Mouse (Mus musculus) forebrain, embryonic 16.5 days (tissue): ENCODE data around the gene Sart3. TPM values are rescaled to one million over a fixed set of nuclear protein-coding genes. Genes with fewer than 3 reads are reported as not detected.

Source experiments
- ATAC-seq: fragments of 200-750 bp; cut with Nextera tagmentation; 2 replicates; pipeline ENCODE4 v1.8.0; 2017; ENCODE audit warnings: mild to moderate bottlenecking, moderate library complexity
- H3K27ac ChIP-seq: fragments of 300-500 bp; sonication (generic); 2 replicates; pipeline ENCODE4 v1.5.1; 2014; ENCODE audit warnings: low read length, control low read depth
- H3K27me3 ChIP-seq: fragments of 300-500 bp; sonication (generic); replicated peaks from 2 replicates; pipeline ENCODE4 v1.6.1; 2014; ENCODE audit warnings: low read length; ENCODE audit not compliant: control insufficient read depth, insufficient read depth
- H3K36me3 ChIP-seq: fragments of 300-500 bp; sonication (generic); 2 replicates; pipeline ENCODE4 v1.6.1; 2014; ENCODE audit not compliant: control insufficient read depth, insufficient read depth
- H3K4me1 ChIP-seq: fragments of 300-500 bp; sonication (generic); replicated peaks from 2 replicates; pipeline ENCODE4 v1.6.1; 2014; ENCODE audit warnings: low read length; ENCODE audit not compliant: control insufficient read depth, insufficient read depth
- H3K4me2 ChIP-seq: fragments of 300-500 bp; sonication (generic); 2 replicates; pipeline ENCODE4 v1.6.1; 2014; ENCODE audit warnings: mild to moderate bottlenecking, low read length, control low read depth
- H3K4me3 ChIP-seq: fragments of 300-500 bp; sonication (generic); replicated peaks from 2 replicates; pipeline ENCODE4 v1.5.1; 2014; ENCODE audit warnings: mild to moderate bottlenecking, low read length, control low read depth
- H3K9ac ChIP-seq: fragments of 300-500 bp; sonication (generic); replicated peaks from 2 replicates; pipeline ENCODE4 v1.6.1; 2014; ENCODE audit warnings: low read depth, low read length, control low read depth
- H3K9me3 ChIP-seq: fragments of 300-500 bp; sonication (generic); 2 replicates; pipeline ENCODE4 v1.6.1; 2016; ENCODE audit warnings: low read length; ENCODE audit not compliant: control insufficient read depth
- WGBS: fragments of 180-500 bp; shearing (Covaris S2); extraction: QIAGEN DNeasy Blood & Tissue Kit; methylation state at CpG from one replicate; pipeline ENCODE4 v1.1.7; 2014; 5-methylcytosine and 5-hydroxymethylcytosine counted together
- polyA plus RNA-seq: library from polyadenylated mRNA; unstranded; fragments of >200 nt; fragmentation: Nextera tagmentation; extraction: Ambion mirVana; gene quantifications from 2 replicates; pipeline ENCODE4 v1.2.1, GENCODE M21; 2015

Gene Sart3
- polyA plus RNA-seq, 1 experiment from 2014 or later: 52.7 TPM

DNA sequence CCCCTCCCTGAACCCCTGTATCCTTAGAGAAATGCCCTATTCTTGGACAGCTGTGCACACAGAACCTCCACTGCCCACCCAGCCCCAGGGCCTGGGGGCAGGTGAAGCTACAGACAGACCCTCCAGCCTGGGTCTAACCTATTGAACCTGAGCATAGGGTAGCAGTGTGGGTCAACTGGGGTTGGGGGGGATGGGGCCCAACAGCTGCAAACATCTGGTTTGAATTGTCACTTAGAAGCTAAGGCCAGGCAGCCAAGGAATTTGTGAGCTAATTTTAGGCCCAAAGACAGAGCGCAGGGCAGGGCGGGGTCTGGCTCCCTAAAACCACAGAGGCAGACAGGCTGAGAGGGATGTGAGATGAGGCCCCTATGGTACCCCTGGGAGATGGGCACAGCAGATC, 35.9 kb upstream of the Sart3 start:
- Histone ChIP-seq H3K27me3 (no peaks in the 10 kb centered on the region), H3K36me3 (no peaks in the 10 kb centered on the region), H3K4me3 (no peak overlapping the region), H3K9me3 (peaks cover 7% of the 10 kb centered on the region; the same call in 1 of the 2 replicates), H3K4me2 (no peak overlapping the region), H3K9ac (no peak overlapping the region), H3K4me1 (no peaks in the 10 kb centered on the region), H3K27ac (no peak overlapping the region)
- WGBS: 86% methylated on average over 2 of the region's 2 CpGs
- ATAC-seq: no peak

DNA sequence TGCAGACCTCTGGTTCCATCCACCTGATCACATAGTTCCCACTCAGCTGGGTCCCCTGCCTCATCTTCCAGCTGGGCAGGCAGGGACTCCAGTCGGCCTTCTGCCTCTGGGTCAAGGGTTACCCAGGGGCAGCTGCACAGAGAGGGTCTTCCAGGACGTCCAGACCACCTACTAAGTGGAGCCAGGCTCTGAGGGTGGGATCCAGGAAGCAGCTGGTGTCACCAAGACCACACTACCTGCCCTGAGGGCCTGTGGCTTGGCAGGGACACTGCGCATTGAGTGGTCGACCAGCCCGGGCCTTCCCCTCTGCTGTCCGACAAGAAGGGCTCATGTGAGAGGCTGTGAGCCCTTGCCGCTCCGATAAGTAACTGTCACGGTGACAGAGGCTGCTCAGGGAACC, 35.4 kb upstream of the Sart3 start:
- no peaks in the 10 kb centered on the region for H3K27me3 ChIP-seq
- no peaks in the 10 kb centered on the region for H3K4me1 ChIP-seq
- no peak overlapping the region for H3K9ac ChIP-seq
- no peak overlapping the region for H3K27ac ChIP-seq
- H3K36me3 ChIP-seq: no peaks in the 10 kb centered on the region
- no peak overlapping the region for H3K4me3 ChIP-seq
- no peak for ATAC-seq
- WGBS: 71% methylated on average over 9 of the region's 9 CpGs
- no peak overlapping the region for H3K4me2 ChIP-seq
- H3K9me3 ChIP-seq: peaks cover 7% of the 10 kb centered on the region; the same call in 1 of the 2 replicates

DNA sequence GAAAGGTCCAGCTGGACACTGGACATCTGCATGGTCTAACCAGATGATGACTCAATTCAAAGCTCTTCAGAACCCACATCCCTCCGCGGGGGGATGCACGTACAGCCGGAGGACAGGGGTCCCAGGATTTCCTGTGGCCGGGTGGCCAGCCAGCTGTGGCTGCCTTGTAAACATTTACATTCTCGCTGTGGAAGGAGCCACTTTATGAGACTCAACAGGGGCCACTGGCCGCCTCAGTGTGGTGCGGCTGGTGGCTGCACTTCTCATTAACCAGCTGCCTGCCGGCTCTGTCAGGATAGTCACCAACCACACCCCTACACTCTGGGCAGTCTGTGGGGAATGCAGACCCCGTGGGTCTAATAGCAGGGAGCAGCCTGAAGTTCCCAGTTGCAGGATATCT, 34.1 kb upstream of the Sart3 start:
- 56% methylated on average over 10 of the region's 10 CpGs for WGBS
- Histone ChIP-seq H3K4me2 (no peak overlapping the region), H3K9ac (no peak overlapping the region), H3K36me3 (no peaks in the 10 kb centered on the region), H3K9me3 (peaks cover 5% of the 10 kb centered on the region; the same call in 1 of the 2 replicates), H3K4me1 (no peaks in the 10 kb centered on the region), H3K27ac (no peak overlapping the region), H3K4me3 (no peak overlapping the region), H3K27me3 (no peaks in the 10 kb centered on the region)
- no peak for ATAC-seq

DNA sequence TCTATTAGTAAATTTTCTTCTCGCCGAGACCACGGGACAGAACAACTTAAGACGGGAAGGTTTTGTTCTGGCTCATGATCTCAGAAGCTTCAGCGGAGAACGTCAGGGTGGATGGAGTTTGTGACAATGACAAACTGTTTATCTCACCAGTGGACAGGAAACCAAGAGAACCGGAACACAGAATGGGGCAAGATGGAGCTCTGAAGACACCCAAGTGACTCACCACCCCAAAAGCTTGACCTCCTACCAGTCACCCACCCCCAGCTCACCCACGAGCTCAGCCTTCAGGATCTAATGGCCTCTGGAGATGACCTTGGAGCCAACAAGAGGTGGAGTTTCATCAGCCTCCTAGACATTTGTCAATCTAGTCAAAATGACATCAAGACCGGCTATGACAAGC, 33.0 kb upstream of the Sart3 start:
- Histone ChIP-seq H3K4me1 (peaks cover 2% of the 10 kb centered on the region; the same call in 1 of the 2 replicates), H3K9me3 (no peaks in the 10 kb centered on the region), H3K27ac (no peak overlapping the region), H3K36me3 (no peaks in the 10 kb centered on the region), H3K9ac (no peak overlapping the region), H3K27me3 (no peaks in the 10 kb centered on the region), H3K4me3 (no peak overlapping the region), H3K4me2 (no peak overlapping the region)
- no peak for ATAC-seq
- 90% methylated on average over 9 of the region's 9 CpGs for WGBS

DNA sequence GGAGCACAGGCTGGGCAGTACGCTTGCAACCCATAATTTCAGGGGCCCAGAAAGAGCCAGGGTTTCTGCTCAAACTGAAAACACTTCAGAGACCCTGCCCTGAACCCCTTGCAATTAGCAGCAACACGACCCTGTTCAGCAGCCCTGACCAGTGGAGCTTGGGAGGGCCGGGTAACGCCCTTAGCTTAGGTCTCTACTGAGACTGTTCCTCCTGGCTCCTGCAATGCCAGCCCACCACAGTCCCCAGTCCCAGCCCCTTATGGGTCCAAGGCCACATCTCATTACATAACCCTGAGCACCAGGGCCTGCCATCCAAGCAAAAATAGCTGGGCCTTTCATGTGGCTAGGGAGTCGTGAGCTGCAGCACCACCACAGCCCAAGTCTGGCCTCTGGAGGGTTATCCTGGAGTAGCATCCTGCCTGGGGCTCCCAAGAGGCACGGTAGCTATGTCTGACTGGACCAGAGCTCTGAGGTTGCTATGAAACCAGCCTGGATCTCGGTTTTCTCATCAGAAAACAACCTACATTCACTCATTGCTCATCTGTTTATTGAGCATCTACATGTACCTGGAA, 32.2 kb upstream of the Sart3 start:
- peaks cover 4% of the 10 kb centered on the region; the same call in 1 of the 2 replicates for H3K4me1 ChIP-seq
- no peak overlapping the region for H3K27ac ChIP-seq
- H3K9me3 ChIP-seq: no peaks in the 10 kb centered on the region
- H3K4me2 ChIP-seq: no peak overlapping the region
- no peaks in the 10 kb centered on the region for H3K27me3 ChIP-seq
- 64% methylated on average over 7 of the region's 7 CpGs for WGBS
- H3K4me3 ChIP-seq: no peak overlapping the region
- no peak overlapping the region for H3K9ac ChIP-seq
- ATAC-seq: no peak
- H3K36me3 ChIP-seq: no peaks in the 10 kb centered on the region

DNA sequence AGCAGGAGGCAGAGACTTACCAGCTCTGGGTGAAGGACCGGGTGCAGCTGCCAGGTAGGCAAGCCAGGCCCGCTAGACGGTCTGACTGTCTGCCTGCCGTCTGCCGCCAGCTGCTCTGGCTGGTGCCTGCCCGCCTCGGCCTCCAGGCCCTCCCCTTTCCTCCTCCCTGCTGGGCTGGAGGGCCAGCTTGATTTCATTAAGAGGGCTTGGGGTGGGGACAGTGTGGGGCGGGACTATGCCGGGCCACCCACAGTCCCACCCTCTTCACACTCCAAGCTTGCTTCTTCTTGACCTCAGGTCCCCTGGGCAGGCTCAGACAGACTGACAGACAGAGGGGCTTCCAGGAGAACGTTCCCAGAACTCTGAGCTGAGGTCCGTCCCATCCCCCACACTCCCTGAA, 28.0 kb upstream of the Sart3 start, which contains the start of gene Tmem119:
Gene Tmem119 (minus strand): TSS at position 237 of the 400 bp plus-strand sequence.
- Histone ChIP-seq H3K27ac (no peak within 1 kb of the TSS), H3K27me3 (peaks cover 5% of the 10 kb centered on the region; the same call in 1 of the 2 replicates), H3K9me3 (no peaks in the 10 kb centered on the region), H3K36me3 (no peaks in the 10 kb centered on the region), H3K9ac (no peak within 1 kb of the TSS; the same call in 1 of the 2 replicates), H3K4me1 (peaks cover 4% of the 10 kb centered on the region), H3K4me3 (no peak within 1 kb of the TSS), H3K4me2 (no peak within 1 kb of the TSS)
- 0% methylated on average over 11 of the region's 11 CpGs for WGBS
- ATAC-seq: peak; percentile 54

DNA sequence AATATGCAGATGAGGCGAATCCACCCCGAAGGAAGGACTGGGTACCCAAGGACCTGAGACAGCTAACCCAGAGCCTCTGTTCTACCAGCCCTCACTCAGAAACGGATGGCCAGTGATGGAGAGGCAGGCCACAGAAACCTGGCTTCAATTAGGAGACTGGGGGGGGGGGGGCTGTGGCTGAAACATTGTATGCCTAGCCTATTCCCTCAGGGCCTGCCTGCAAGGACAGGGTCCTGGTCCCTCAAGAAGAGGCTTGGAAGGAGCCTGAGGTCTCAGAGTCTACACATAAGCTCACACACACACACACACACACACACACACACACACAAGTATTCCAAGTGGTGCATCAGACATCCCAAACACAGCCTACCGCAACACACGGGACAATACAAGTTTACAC, 27.4 kb upstream of the Sart3 start:
- WGBS: 46% methylated on average over 5 of the region's 5 CpGs

DNA sequence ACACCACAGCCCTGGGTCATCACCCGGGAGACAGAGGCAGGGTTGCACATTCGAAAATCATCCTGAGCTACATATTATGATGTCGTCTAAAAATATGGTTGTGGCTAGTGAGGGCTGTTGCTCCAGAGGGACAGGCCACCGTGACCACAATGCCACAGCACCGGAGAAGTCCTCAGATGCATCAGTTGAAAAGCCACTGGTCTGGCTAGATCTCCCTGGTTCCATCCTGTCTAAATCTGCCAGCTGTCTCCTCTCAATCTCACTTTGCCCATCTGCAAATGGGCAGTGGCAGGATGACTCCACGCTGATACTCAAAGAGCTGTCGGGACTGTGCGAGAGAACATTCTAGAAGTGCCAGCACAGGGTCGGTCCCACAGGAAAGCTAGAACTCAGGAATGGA, 26.2 kb upstream of the Sart3 start:
- Histone ChIP-seq H3K27ac (no peak overlapping the region), H3K36me3 (no peaks in the 10 kb centered on the region), H3K4me2 (no peak overlapping the region), H3K9ac (no peak overlapping the region), H3K4me1 (peaks cover 4% of the 10 kb centered on the region), H3K4me3 (no peak overlapping the region), H3K27me3 (peaks cover 5% of the 10 kb centered on the region; the same call in 1 of the 2 replicates), H3K9me3 (no peaks in the 10 kb centered on the region)
- WGBS: 86% methylated on average over 9 of the region's 9 CpGs
- no peak for ATAC-seq

More for the DNA sequence above, 27.4 kb upstream of the Sart3 start:
- Histone ChIP-seq H3K36me3 (no peaks in the 10 kb centered on the region), H3K9me3 (no peaks in the 10 kb centered on the region), H3K9ac (no peak overlapping the region; the same call in 1 of the 2 replicates), H3K4me3 (no peak overlapping the region), H3K27ac (no peak overlapping the region), H3K27me3 (peaks cover 5% of the 10 kb centered on the region; the same call in 1 of the 2 replicates), H3K4me1 (peaks cover 4% of the 10 kb centered on the region), H3K4me2 (no peak overlapping the region)
- peak; percentile 23; the same call in 1 of the 2 replicates for ATAC-seq

DNA sequence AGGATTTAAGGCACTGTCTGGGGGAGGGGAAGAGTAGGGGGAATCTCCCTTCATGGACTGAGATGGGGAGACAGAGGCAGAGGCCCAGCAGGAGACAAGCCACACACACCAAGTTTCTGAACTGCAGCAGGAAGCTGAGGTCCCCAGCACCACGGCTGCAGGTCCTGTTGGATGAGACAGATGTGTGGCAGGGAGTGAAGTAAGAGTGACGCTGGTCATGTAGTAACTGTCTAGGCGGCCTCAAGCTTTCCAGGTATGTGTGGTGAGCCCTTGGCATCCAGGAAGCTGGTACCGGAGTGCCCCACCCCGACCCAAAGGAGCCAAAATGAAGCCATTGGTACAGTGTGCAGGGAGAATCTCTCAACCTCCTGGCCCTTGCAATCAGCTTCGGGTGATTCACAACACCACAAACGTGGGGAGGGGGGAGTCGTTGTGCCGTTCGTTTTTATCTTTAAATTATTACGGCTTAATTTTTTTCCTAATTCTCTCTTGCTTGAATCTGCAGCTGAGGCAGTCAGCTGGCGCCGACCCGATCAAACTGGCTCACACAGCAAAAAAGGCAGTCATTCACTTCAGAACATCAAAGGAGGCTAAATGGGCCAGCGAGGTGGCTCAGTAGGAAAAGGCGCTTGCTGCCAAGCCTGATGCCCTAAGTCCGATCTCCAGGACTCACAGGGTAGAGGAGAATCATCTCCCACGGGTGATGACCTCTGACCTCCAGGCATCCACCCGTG, 25.0 kb upstream of the Sart3 start:
- H3K27ac ChIP-seq: no peak overlapping the region
- H3K4me2 ChIP-seq: no peak overlapping the region
- H3K36me3 ChIP-seq: no peaks in the 10 kb centered on the region
- no peak overlapping the region for H3K4me3 ChIP-seq
- WGBS: 11% methylated on average over 19 of the region's 19 CpGs
- peaks cover 5% of the 10 kb centered on the region; the same call in 1 of the 2 replicates for H3K27me3 ChIP-seq
- peaks cover 4% of the 10 kb centered on the region for H3K4me1 ChIP-seq
- H3K9ac ChIP-seq: no peak overlapping the region
- no peaks in the 10 kb centered on the region for H3K9me3 ChIP-seq
- ATAC-seq: no peak
